In the genomic region with DNA sequence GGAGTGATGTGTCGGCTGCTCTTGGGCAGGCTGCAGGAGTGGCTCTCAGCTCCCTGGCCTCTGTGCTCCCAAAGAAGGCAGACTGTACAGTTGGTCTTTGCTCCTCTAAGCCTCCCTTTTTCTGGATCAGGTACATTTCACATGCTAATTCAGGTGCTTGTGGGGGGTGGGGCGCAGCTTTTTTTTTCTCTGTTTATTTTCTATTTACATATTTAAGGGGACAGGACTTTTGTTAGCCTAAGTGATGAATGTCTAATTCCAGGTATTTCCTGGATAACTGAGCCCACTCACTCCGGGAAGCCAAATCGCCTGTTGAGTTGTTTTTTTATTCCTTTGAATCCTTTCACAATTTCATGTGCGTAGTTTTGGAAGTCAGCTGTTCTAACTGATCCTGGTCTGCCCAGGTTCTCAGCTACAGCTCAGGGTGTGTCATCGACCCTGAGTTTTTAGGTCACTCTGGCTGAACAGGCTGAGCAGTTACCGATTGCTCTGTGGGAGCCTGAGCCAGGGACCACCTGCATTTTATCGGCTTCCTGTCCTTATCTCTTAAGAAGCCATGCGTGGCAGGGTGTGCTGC, we compare ENCODE assay signal across 16 mouse cellular contexts. TPM values are rescaled to one million over a fixed set of nuclear protein-coding genes. Genes with fewer than 3 reads are reported as not detected.
DNase-seq lines count a peak whose midpoint lies in the region; ATAC-seq and TF ChIP-seq lines count a peak whose summit lies in the region.
"Had no signal": no experiment of that assay in that cellular context is flagged by ENCODE, and none has a peak within 500 bp of the region (broad histone marks: within the 10 kb centered on the region; RNA-seq: fewer than 3 reads in every experiment).

No protein-coding gene starts in this region.

- no peak for ATAC-seq in lung, embryonic 14.5 days (ENCODE audit: insufficient read depth)
- ATAC-seq in stomach, embryonic 16.5 days (ENCODE audit: insufficient read depth, low FRiP score) = peak; percentile 64; the same call in 1 of the 2 replicates
- ATAC-seq: forebrain, postnatal 0 days; Patski had no signal

- no peaks in the 10 kb centered on the region for H3K36me3 ChIP-seq in lung, embryonic 14.5 days (ENCODE audit: insufficient read depth)
- H3K36me3 ChIP-seq in stomach, embryonic 16.5 days (ENCODE audit: control insufficient read depth, insufficient read depth, low read length) = no peaks in the 10 kb centered on the region
- H3K36me3 ChIP-seq: hindbrain, embryonic 15.5 days; liver, embryonic 15.5 days; midbrain, embryonic 12.5 days; neural tube, embryonic 15.5 days had no signal

- H3K27me3 ChIP-seq in lung, embryonic 14.5 days (ENCODE audit: insufficient read depth, low read length) = no peaks in the 10 kb centered on the region
- no peaks in the 10 kb centered on the region for H3K27me3 ChIP-seq in stomach, embryonic 16.5 days (ENCODE audit: control insufficient read depth, insufficient read depth, low read length)
- H3K27me3 ChIP-seq: hindbrain, embryonic 15.5 days; neural tube, embryonic 15.5 days; Patski had no signal

- TF ChIP-seq CTCF in lung, embryonic 14.5 days (IDR thresholded peaks at IDR 0.05; ENCODE audit: low read depth) = no peak
- no peak for TF ChIP-seq CTCF in lung, adult 2 months (IDR thresholded peaks at IDR 0.05; ENCODE audit: insufficient read depth, low read length)

- WGBS in lung, embryonic 14.5 days = 34% methylated on average over 9 of the region's 9 CpGs
- 53% methylated on average over 9 of the region's 9 CpGs for WGBS in lung, adult 2 months
- 38% methylated on average over 9 of the region's 9 CpGs for WGBS in stomach, embryonic 16.5 days

- no peaks in the 10 kb centered on the region for H3K9me3 ChIP-seq in lung, embryonic 14.5 days (ENCODE audit: low read depth, low read length)
- no peaks in the 10 kb centered on the region for H3K9me3 ChIP-seq in stomach, embryonic 16.5 days (replicated peaks; ENCODE audit: control insufficient read depth, low read length)
- H3K9me3 ChIP-seq: hindbrain, embryonic 15.5 days; liver, embryonic 15.5 days; midbrain, embryonic 12.5 days; neural tube, embryonic 15.5 days had no signal

- H3K27ac ChIP-seq in lung, embryonic 14.5 days (ENCODE audit: low read depth) = 0 out of 2 replicates have a peak overlapping the region, but pooled peaks have one; percentile 4
- peak overlapping the region; percentile 79 for H3K27ac ChIP-seq in stomach, embryonic 16.5 days (ENCODE audit: low read length)
- H3K27ac ChIP-seq: hindbrain, embryonic 15.5 days; liver, embryonic 15.5 days; midbrain, embryonic 12.5 days; neural tube, embryonic 15.5 days had no signal

- intact Hi-C loops in left cerebral cortex, postnatal 14 days (cut with DNase I) = no loop called here

- TF ChIP-seq POLR2A in lung, adult 2 months (IDR thresholded peaks at IDR 0.05; ENCODE audit: borderline replicate concordance, extremely low read depth, low read depth, low read length) = no peak

- DNase-seq in adrenal gland, postnatal 14 days = peak; percentile 33
- no peak for DNase-seq in adrenal gland, postnatal 10 days
- no peak for DNase-seq in lung, embryonic 14.5 days
- no peak for DNase-seq in lung, adult 2 months
- DNase-seq in kidney, adult 9 months = peak; percentile 63
- DNase-seq in left cerebral cortex, postnatal 14 days (ENCODE audit: low spot score in 2 of 2) = no peak
- DNase-seq in cerebellum, adult 18-20 months = no peak
- DNase-seq: cerebellum, postnatal 25 days; forebrain, postnatal 0 days; right cerebral cortex, postnatal 14 days had no signal

- no peak overlapping the region for H3K4me2 ChIP-seq in lung, embryonic 14.5 days
- no peak overlapping the region for H3K4me2 ChIP-seq in stomach, embryonic 16.5 days (ENCODE audit: low read depth, low read length)
- H3K4me2 ChIP-seq: hindbrain, embryonic 15.5 days; liver, embryonic 15.5 days; midbrain, embryonic 12.5 days; neural tube, embryonic 15.5 days had no signal

- H3K9ac ChIP-seq in lung, embryonic 14.5 days = no peak overlapping the region; the same call in 1 of the 2 replicates
- no peak overlapping the region for H3K9ac ChIP-seq in stomach, embryonic 16.5 days (ENCODE audit: low read length)
- H3K9ac ChIP-seq: forebrain, postnatal 0 days; hindbrain, embryonic 15.5 days; liver, embryonic 15.5 days; midbrain, embryonic 12.5 days; neural tube, embryonic 15.5 days had no signal

- H3K4me3 ChIP-seq in lung, embryonic 14.5 days (ENCODE audit: low read depth, low read length) = no peak overlapping the region
- no peak overlapping the region for H3K4me3 ChIP-seq in lung, adult 2 months (replicated peaks; ENCODE audit: extremely low read depth, low read depth, low read length)
- no peak overlapping the region for H3K4me3 ChIP-seq in stomach, embryonic 16.5 days (replicated peaks; ENCODE audit: low read length)
- H3K4me3 ChIP-seq: hindbrain, embryonic 15.5 days; liver, embryonic 15.5 days; midbrain, embryonic 12.5 days; neural tube, embryonic 15.5 days had no signal

- H3K4me1 ChIP-seq in lung, embryonic 14.5 days (ENCODE audit: insufficient read depth) = peaks cover 63% of the 10 kb centered on the region
- H3K4me1 ChIP-seq in lung, adult 2 months (ENCODE audit: control insufficient read depth, insufficient read depth, low read length) = peaks cover 3% of the 10 kb centered on the region; the same call in 1 of the 2 replicates
- peaks cover 76% of the 10 kb centered on the region for H3K4me1 ChIP-seq in stomach, embryonic 16.5 days (ENCODE audit: control insufficient read depth, insufficient read depth, low read length)

RNA-seq across cellular contexts. Expression of gene Tead1, which starts 9.4 kb away (rescaled TPM):
- 73.3 and 106 TPM in 2 replicates for total RNA-seq in adrenal gland, postnatal 14 days (2021)
- total RNA-seq in adrenal gland, postnatal 10 days (2021) = 10 to 100 TPM; 60.3 to 67.6 TPM
- polyA plus RNA-seq in lung, embryonic 14.5 days (2014; fragmentation: Nextera tagmentation; extraction: Ambion mirVana) = 26.5 and 27.6 TPM in 2 replicates
- polyA plus RNA-seq in lung, adult 2 months (2012; rRNA removed) = 32.4 and 45.9 TPM in 2 replicates
- polyA plus RNA-seq in stomach, embryonic 16.5 days (2015; fragmentation: Nextera tagmentation; extraction: Ambion mirVana) = 18.0 and 18.9 TPM in 2 replicates
- 10 to 100 TPM; 14.3 to 15.8 TPM for total RNA-seq in left cerebral cortex, postnatal 14 days (2021)

Comparison
In these comparisons a context has a peak if more than half of its experiments do, and no peak if none do; other contexts are left out.
1. DNase-seq: peak in adrenal gland, postnatal 14 days (single experiment) and kidney, adult 9 months (single experiment); none in adrenal gland, postnatal 10 days (single experiment), lung, embryonic 14.5 days (single experiment), lung, adult 2 months (single experiment), left cerebral cortex, postnatal 14 days (0 of 2) and cerebellum, adult 18-20 months (0 of 2).